Mouse (Mus musculus): ENCODE measurements at regions not wholly inside any gene's neighbourhood (a gene's known extent, or its start where the extent isn't known, plus 50 kb on each side); places are given as distances from the start of the nearest gene placed in this dataset.

GRCm38 (mm10) chr1:81745024-81745960, 487.6 kb upstream of the Gm9747 start:
- DNase-seq (ENCODE audit: extremely low read depth, insufficient read length, low spot score), result peak; percentile 77

DNA sequence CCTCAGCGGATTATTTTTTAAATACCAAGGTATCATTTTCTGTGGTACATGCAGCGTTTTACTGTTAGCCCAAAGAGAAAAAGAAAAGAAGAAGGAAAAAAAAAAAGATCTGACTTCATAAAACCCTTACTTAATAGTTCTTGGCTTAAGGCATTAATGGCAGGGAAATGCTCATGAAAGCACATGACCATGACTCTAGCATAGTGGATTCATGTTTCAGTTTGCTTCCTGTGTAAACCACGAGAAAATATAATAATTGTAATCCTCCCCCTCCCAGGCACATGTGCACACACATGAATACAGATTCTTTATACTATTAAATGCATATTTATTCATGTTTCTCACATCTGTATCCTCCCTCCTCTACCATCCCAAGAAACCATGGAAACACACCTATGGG, 486.9 kb upstream of the Gm9747 start:
- DNase-seq (ENCODE audit: extremely low read depth, insufficient read length, low spot score), result no peak

GRCm38 (mm10) chr1:81747025-81747424, 485.9 kb upstream of the Gm9747 start:
- no peak for DNase-seq (ENCODE audit: extremely low read depth, insufficient read length, low spot score)

GRCm38 (mm10) chr1:81754067-81754466, 478.8 kb upstream of the Gm9747 start:
- no peak for DNase-seq (ENCODE audit: extremely low read depth, insufficient read length, low spot score)

- peak; percentile 25 for DNase-seq (ENCODE audit: extremely low read depth, insufficient read length, low spot score)
Measured at GRCm38 (mm10) chr1:81755281-81755680, 477.6 kb upstream of the Gm9747 start.

- DNase-seq (ENCODE audit: extremely low read depth, insufficient read length, low spot score), result peak; percentile 82
Measured at GRCm38 (mm10) chr1:81755694-81756093, 477.2 kb upstream of the Gm9747 start.

GRCm38 (mm10) chr1:81759919-81760318, 473.0 kb upstream of the Gm9747 start:
- peak; percentile 61 for DNase-seq (ENCODE audit: extremely low read depth, insufficient read length, low spot score)

DNA sequence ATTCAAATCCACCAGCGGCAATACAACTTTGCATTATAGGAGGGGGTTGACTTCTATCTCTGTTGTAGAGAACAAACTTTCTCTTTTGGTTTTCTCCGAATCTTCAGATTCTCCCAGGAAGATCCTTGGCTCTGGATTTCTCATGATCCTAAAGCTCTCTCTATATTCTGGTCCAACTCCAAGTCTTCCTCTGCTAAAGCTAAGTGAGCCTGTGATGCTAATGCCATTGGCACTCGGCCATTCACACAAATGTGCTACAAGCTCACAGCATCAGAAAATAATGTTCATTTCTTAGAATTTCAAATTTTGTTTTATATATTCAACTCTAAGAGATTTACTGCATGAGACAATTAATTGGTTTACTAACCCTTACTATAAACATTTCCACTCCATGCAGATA, 461.2 kb upstream of the Gm9747 start:
- no peak for DNase-seq (ENCODE audit: extremely low read depth, insufficient read length, low spot score)

DNA sequence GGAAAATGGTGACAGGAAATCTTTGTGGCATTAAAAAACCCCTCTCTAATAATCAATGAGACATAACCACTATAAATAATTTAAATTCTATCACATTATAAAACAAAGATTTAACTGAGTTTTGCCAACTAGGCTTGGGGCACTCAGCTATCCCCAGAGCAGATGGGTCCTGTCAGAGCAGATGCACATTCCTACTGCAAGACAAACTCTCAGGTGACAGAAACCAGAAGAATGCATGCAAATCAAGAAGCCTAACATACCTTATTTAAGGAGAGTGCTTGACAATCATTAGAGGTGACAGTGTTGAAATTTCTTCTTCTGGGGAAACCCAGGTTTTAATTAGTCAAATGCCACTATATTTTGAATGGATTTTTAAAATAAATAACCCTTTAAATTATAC, 452.3 kb upstream of the Gm9747 start:
- DNase-seq (ENCODE audit: extremely low read depth, insufficient read length, low spot score), result no peak

- DNase-seq (ENCODE audit: extremely low read depth, insufficient read length, low spot score), result no peak
Measured at GRCm38 (mm10) chr1:81784305-81784704, 448.6 kb upstream of the Gm9747 start.

DNA sequence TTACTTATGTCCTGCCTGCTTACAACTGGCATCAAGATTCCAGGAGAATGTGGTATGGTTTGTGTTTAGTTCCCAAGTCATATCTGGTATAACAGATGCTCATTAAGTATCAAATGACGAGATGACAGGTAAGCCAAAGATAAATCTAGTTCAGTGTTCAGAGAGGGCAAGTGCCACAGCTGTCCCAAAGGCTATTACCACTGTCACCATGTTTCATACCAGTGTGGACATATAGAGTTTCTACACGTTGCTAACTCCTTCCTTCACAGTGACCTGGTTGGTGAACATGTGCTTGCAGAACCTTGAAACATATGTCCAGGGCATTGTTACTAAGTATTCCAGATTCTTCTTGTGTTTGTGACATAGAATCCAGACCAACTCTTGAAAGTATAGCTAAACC, 438.1 kb upstream of the Gm9747 start:
- no peak for DNase-seq (ENCODE audit: extremely low read depth, insufficient read length, low spot score)

- DNase-seq (ENCODE audit: extremely low read depth, insufficient read length, low spot score), result no peak
Measured at GRCm38 (mm10) chr1:81795399-81795798, 437.5 kb upstream of the Gm9747 start.

- no peak for DNase-seq (ENCODE audit: extremely low read depth, insufficient read length, low spot score)
Measured at GRCm38 (mm10) chr1:81811591-81811990, 421.3 kb upstream of the Gm9747 start.

DNA sequence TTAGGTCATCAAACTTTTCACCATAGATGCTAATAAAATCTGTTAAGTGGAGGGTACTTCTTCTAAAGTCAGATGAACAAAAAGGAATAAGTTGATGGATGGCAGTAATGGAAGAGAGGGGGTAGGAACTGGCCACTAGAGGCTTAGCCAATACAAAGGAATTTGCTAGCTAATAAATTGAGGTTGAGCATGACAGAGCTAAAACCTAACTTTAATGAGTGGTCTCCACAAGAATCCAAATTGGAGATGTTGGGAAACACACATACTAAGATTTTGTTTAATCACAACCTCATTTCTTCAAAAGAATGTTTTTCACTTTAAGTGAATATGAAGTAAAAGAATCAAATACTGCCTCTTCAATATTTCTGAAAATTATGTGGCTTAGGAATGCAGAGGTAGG, 414.0 kb upstream of the Gm9747 start:
- no peak for DNase-seq (ENCODE audit: extremely low read depth, insufficient read length, low spot score)

GRCm38 (mm10) chr1:81841966-81842365, 390.9 kb upstream of the Gm9747 start:
- DNase-seq (ENCODE audit: extremely low read depth, insufficient read length, low spot score), result no peak

GRCm38 (mm10) chr1:81850462-81851144, 382.3 kb upstream of the Gm9747 start:
- no peak for DNase-seq (ENCODE audit: extremely low read depth, insufficient read length, low spot score)

DNA sequence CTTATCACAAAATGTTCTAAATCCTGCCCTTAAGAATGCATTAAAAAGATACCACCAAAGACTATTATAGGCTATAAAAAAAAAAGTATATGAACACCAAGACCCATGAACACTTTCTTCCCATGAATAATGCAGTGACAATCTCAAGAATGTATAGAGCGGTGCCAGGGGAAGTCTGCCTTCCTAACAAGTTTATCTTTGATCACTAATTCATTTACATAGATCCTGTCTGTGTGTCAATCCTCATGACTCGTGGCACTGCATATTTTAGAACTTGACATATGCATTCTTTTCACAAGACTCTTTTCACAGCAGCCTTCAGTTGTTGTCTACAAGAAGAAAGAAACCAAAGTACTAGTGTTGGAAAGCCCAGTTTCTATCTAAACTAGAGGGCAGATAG, 373.4 kb upstream of the Gm9747 start:
- no peak for DNase-seq (ENCODE audit: extremely low read depth, insufficient read length, low spot score)

DNA sequence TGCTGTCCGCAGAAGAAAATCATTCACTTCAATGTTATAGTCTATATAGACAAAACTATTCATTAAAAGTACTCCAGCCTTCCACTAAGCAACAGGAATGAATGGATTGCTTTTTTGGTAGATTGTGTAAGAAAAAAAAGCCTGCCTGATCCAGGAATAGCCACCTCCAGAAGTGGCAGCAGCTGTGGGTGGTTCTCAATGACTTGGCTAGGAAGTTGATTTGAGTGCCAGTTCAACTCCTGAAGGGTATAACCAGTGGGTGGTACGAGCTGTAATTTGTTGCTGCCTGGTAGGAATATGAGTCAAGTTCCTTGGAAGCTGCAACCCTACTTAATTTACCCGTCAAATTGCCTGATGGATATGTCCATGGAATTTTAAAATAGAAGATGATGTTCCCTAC, 368.3 kb upstream of the Gm9747 start:
- no peak for DNase-seq (ENCODE audit: extremely low read depth, insufficient read length, low spot score)

DNA sequence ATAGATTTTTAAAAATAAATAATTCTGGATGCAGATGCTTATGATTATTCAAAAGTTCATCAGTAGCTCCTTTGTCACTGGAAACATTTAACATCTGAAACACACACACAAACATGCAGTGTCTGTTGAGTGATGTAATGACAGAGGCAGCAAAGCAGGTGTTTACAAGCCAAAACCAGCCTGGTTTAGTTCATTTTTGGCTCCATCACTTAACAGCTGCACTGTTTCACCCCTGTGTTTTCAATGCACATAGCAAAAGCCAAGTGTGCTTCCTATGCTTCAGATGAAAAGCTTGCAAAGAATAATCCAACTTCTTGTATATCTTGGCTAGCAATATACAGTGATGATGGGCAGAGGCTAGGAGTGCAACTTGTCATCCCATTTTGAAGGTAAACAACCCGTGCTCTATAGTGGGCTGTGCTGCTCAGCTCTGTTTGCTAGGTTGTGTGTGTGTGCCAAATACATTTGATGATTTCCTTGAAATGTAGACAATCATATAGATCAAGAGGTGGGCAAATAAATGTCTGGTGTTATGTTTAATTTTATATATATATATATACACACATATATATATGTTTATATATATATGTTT, 345.9 kb upstream of the Gm9747 start:
- DNase-seq (ENCODE audit: extremely low read depth, insufficient read length, low spot score), result no peak

- no peak for DNase-seq (ENCODE audit: extremely low read depth, insufficient read length, low spot score)
Measured at GRCm38 (mm10) chr1:81897241-81897640, 335.7 kb upstream of the Gm9747 start.

GRCm38 (mm10) chr1:81900843-81901242, 332.1 kb upstream of the Gm9747 start:
- no peak for DNase-seq (ENCODE audit: extremely low read depth, insufficient read length, low spot score)

GRCm38 (mm10) chr1:81904056-81904455, 328.9 kb upstream of the Gm9747 start:
- DNase-seq (ENCODE audit: extremely low read depth, insufficient read length, low spot score), result no peak
